Mouse (Mus musculus) heart, embryonic 11.5 days (tissue): ENCODE measurements around the gene Insig1. TPM values are rescaled to one million over a fixed set of nuclear protein-coding genes. Genes with fewer than 3 reads are reported as not detected.

ENCODE experiments used
- ATAC-seq: fragments of 200-750 bp; cut with Nextera tagmentation; replicated peaks from 2 replicates; pipeline ENCODE4 v1.8.0; 2017; ENCODE audit warnings: moderate library complexity; ENCODE audit not compliant: insufficient number of reproducible peaks, low FRiP score, low TSS enrichment
- H3K27ac ChIP-seq: fragments of 300-500 bp; sonication (generic); 2 replicates; pipeline ENCODE4 v1.5.1; 2014; ENCODE audit warnings: mild to moderate bottlenecking, low read depth, low read length
- H3K27me3 ChIP-seq: fragments of 300-500 bp; sonication (generic); 2 replicates; pipeline ENCODE4 v1.6.1; 2014; ENCODE audit warnings: mild to moderate bottlenecking, low read length, mixed read lengths; ENCODE audit not compliant: control insufficient read depth, insufficient read depth
- H3K36me3 ChIP-seq: fragments of 300-500 bp; sonication (generic); 2 replicates; pipeline ENCODE4 v1.6.1; 2014; ENCODE audit warnings: mild to moderate bottlenecking, low read length, moderate library complexity, mixed read lengths; ENCODE audit not compliant: control insufficient read depth, insufficient read depth
- H3K4me1 ChIP-seq: fragments of 300-500 bp; sonication (generic); 2 replicates; pipeline ENCODE4 v1.6.1; 2014; ENCODE audit warnings: low read length; ENCODE audit not compliant: control insufficient read depth, insufficient read depth
- H3K4me2 ChIP-seq: fragments of 300-500 bp; sonication (generic); 2 replicates; pipeline ENCODE4 v1.6.1; 2014; ENCODE audit warnings: mild to moderate bottlenecking, moderate library complexity
- H3K4me3 ChIP-seq: fragments of 300-500 bp; sonication (generic); 2 replicates; pipeline ENCODE4 v1.5.1; 2014; ENCODE audit warnings: low read depth, low read length
- H3K9ac ChIP-seq: fragments of 300-500 bp; sonication (generic); 2 replicates; pipeline ENCODE4 v1.6.1; 2014; ENCODE audit warnings: mild to moderate bottlenecking, low read depth, low read length, moderate library complexity
- H3K9me3 ChIP-seq: fragments of 300-500 bp; sonication (generic); replicated peaks from 2 replicates; pipeline ENCODE4 v1.6.1; 2016; ENCODE audit warnings: low read length; ENCODE audit not compliant: control insufficient read depth
- WGBS: fragments of 180-500 bp; shearing (Covaris S2); extraction: QIAGEN DNeasy Blood & Tissue Kit; methylation state at CpG from one replicate; pipeline ENCODE4 v1.1.7; 2014; ENCODE audit not compliant: insufficient replicate concordance; 5-methylcytosine and 5-hydroxymethylcytosine counted together
- polyA plus RNA-seq: library from polyadenylated mRNA; unstranded; fragments of >200 nt; fragmentation: Nextera tagmentation; extraction: Ambion mirVana; gene quantifications from 2 replicates; pipeline ENCODE4 v1.2.1, GENCODE M21; 2014

Gene Insig1
- 34.6 and 37.8 TPM in 2 replicates for polyA plus RNA-seq

- Histone ChIP-seq H3K36me3 (peaks cover 18% of the 10 kb centered on the region), H3K9me3 (no peaks in the 10 kb centered on the region), H3K4me3 (peak within 1 kb of the TSS; percentile 67), H3K9ac (peak within 1 kb of the TSS; percentile 74), H3K4me2 (peak within 1 kb of the TSS; percentile 69), H3K27me3 (no peaks in the 10 kb centered on the region), H3K4me1 (peaks cover 31% of the 10 kb centered on the region), H3K27ac (peak within 1 kb of the TSS; percentile 92)
- peak; percentile 97 for ATAC-seq
- under 1% methylated on average over 54 of the region's 64 CpGs for WGBS
These were observed at the start of gene Insig1 for GRCm38 (mm10) chr5:28070828-28071455. Insig1 (plus strand) TSS chr5:28071363.

GRCm38 (mm10) chr5:28023452-28023851 is 47.7 kb upstream of the Insig1 start:
- ATAC-seq = no peak
- 42% methylated on average over 2 of the region's 2 CpGs for WGBS
- H3K4me3 ChIP-seq = no peak overlapping the region
- H3K36me3 ChIP-seq = no peaks in the 10 kb centered on the region
- no peaks in the 10 kb centered on the region for H3K27me3 ChIP-seq
- no peaks in the 10 kb centered on the region for H3K4me1 ChIP-seq
- H3K9me3 ChIP-seq = no peaks in the 10 kb centered on the region
- H3K4me2 ChIP-seq = no peak overlapping the region
- no peak overlapping the region for H3K9ac ChIP-seq
- no peak overlapping the region for H3K27ac ChIP-seq

- no peak overlapping the region for H3K9ac ChIP-seq
- peaks cover under 1% of the 10 kb centered on the region; the same call in 1 of the 2 replicates for H3K4me1 ChIP-seq
- no peak for ATAC-seq
- no peak overlapping the region for H3K4me3 ChIP-seq
- no peak overlapping the region for H3K27ac ChIP-seq
- no peaks in the 10 kb centered on the region for H3K9me3 ChIP-seq
- no peak overlapping the region for H3K4me2 ChIP-seq
- no peaks in the 10 kb centered on the region for H3K27me3 ChIP-seq
- WGBS = 74% methylated on average over 3 of the region's 3 CpGs
- H3K36me3 ChIP-seq = no peaks in the 10 kb centered on the region
These were observed 39.5 kb upstream of the Insig1 start for GRCm38 (mm10) chr5:28031577-28032236.

- Histone ChIP-seq H3K27me3 (no peaks in the 10 kb centered on the region), H3K9ac (no peak overlapping the region), H3K36me3 (no peaks in the 10 kb centered on the region), H3K4me2 (no peak overlapping the region), H3K4me1 (peaks cover 12% of the 10 kb centered on the region), H3K4me3 (no peak overlapping the region), H3K9me3 (no peaks in the 10 kb centered on the region), H3K27ac (no peak overlapping the region)
- ATAC-seq = no peak
- WGBS = 80% methylated on average over 10 of the region's 10 CpGs
These were observed 38.3 kb upstream of the Insig1 start for GRCm38 (mm10) chr5:28032866-28033265.

GRCm38 (mm10) chr5:28033281-28033680 is 37.9 kb upstream of the Insig1 start:
- Histone ChIP-seq H3K9ac (no peak overlapping the region), H3K9me3 (no peaks in the 10 kb centered on the region), H3K4me1 (peaks cover 16% of the 10 kb centered on the region), H3K4me2 (no peak overlapping the region), H3K27ac (no peak overlapping the region), H3K36me3 (no peaks in the 10 kb centered on the region), H3K4me3 (no peak overlapping the region), H3K27me3 (no peaks in the 10 kb centered on the region)
- ATAC-seq = no peak
- WGBS = 73% methylated on average over 5 of the region's 5 CpGs

- Histone ChIP-seq H3K4me2 (no peak overlapping the region), H3K4me3 (no peak overlapping the region), H3K27ac (no peak overlapping the region), H3K36me3 (no peaks in the 10 kb centered on the region), H3K4me1 (peaks cover 20% of the 10 kb centered on the region), H3K9ac (no peak overlapping the region), H3K27me3 (no peaks in the 10 kb centered on the region), H3K9me3 (no peaks in the 10 kb centered on the region)
- WGBS = 76% methylated on average over 5 of the region's 5 CpGs
- no peak for ATAC-seq
These were observed 37.3 kb upstream of the Insig1 start for GRCm38 (mm10) chr5:28033826-28034225.

- Histone ChIP-seq H3K36me3 (no peaks in the 10 kb centered on the region), H3K4me3 (no peak overlapping the region), H3K4me2 (no peak overlapping the region), H3K27ac (no peak overlapping the region), H3K9ac (no peak overlapping the region), H3K9me3 (no peaks in the 10 kb centered on the region), H3K27me3 (no peaks in the 10 kb centered on the region), H3K4me1 (peaks cover 20% of the 10 kb centered on the region)
- ATAC-seq = no peak
- 72% methylated on average over 1 of the region's 1 CpGs for WGBS
These were observed 35.2 kb upstream of the Insig1 start for GRCm38 (mm10) chr5:28036011-28036410.

- Histone ChIP-seq H3K9me3 (no peaks in the 10 kb centered on the region), H3K4me2 (no peak overlapping the region), H3K9ac (no peak overlapping the region), H3K27ac (no peak overlapping the region), H3K27me3 (no peaks in the 10 kb centered on the region), H3K36me3 (no peaks in the 10 kb centered on the region), H3K4me1 (peaks cover 20% of the 10 kb centered on the region), H3K4me3 (no peak overlapping the region)
- 73% methylated on average over 1 of the region's 1 CpGs for WGBS
- ATAC-seq = no peak
These were observed 34.6 kb upstream of the Insig1 start for GRCm38 (mm10) chr5:28036518-28036917.
